Mouse (Mus musculus) spleen, embryonic (tissue): Measurements from ENCODE around the gene Cbx3.

Experiments
- CTCF ChIA-PET: fragments of 350-600 bp; sonication (Branson Sonifier 250); formaldehyde crosslinking; loops from one replicate; lab custom pipeline; 2022; lab: Charles Lee

Gene Cbx3

GRCm38 (mm10) chr6:51523310-51523709 lies 53.1 kb downstream of the Cbx3 start:
- CTCF ChIA-PET: no interaction called here

GRCm38 (mm10) chr6:51523807-51524320 lies 53.7 kb downstream of the Cbx3 start, which contains the start of gene Snx10:
Gene Snx10 (plus strand): TSS chr6:51523901.
- CTCF ChIA-PET: interaction anchor here (0.6 kb wide), 3 partner anchors 35 to 1418 kb away, joined by 4 to 9 read pairs (median 6); no protein-coding TSS in a partner anchor

- CTCF ChIA-PET: interaction anchor here (0.6 kb wide), 3 partner anchors 36 to 1417 kb away, joined by 4 to 9 read pairs (median 6); no protein-coding TSS in a partner anchor
Observed at GRCm38 (mm10) chr6:51524321-51524931, 54.3 kb downstream of the Cbx3 start.

- CTCF ChIA-PET: no interaction called here
Observed at GRCm38 (mm10) chr6:51525001-51525400, 54.8 kb downstream of the Cbx3 start.

GRCm38 (mm10) chr6:51529457-51529856 lies 59.3 kb downstream of the Cbx3 start:
- CTCF ChIA-PET: no interaction called here
